Mouse (Mus musculus): ENCODE results near the gene 1700020N01Rik. TPM values are rescaled to one million over a fixed set of nuclear protein-coding genes. Genes with fewer than 3 reads are reported as not detected.
A peak's percentile ranks its signal among the peaks of the same experiment; 100 is the strongest.

Gene 1700020N01Rik
- polyA plus RNA-seq, 1 experiment from 2014 or later, result not detected

DNA sequence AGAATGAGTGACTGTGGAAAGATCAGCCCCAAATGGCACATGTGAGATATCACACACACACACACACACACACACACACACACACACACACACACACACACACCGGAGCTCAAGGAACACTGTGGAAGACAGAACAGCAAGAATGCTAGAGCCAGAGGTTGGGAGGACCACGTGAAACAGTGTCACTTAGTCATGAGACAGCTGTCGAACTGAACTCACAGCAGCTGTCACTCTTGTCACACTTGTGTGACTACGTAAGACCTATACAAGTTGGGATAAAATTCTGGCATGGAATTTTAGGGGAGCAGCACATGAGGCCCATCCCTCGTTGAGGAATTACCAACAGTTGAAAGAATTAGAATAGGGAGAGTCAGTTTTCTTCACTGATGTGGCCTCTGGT is 39.7 kb downstream of the 1700020N01Rik start:
- Histone ChIP-seq H3K4me2 (ENCODE audit: low read depth, low read length) (no peak overlapping the region), H3K9ac (ENCODE audit: low read depth, low read length) (no peak overlapping the region), H3K27me3 (replicated peaks; ENCODE audit: control insufficient read depth, insufficient read depth, low read length) (no peaks in the 10 kb centered on the region), H3K9me3 (ENCODE audit: control insufficient read depth, low read length) (no peaks in the 10 kb centered on the region), H3K4me1 (ENCODE audit: control insufficient read depth, insufficient read depth, low read length) (peaks cover 19% of the 10 kb centered on the region; the same call in 1 of the 2 replicates), H3K4me3 (ENCODE audit: low read depth, low read length) (no peak overlapping the region), H3K36me3 (ENCODE audit: control insufficient read depth, insufficient read depth, low read length) (no peaks in the 10 kb centered on the region), H3K27ac (replicated peaks; ENCODE audit: low read depth, low read length) (no peak overlapping the region)
- ATAC-seq (ENCODE audit: low read depth) (peak; percentile 50; the same call in 1 of the 2 replicates), DNase-seq (ENCODE audit: low spot score) (peak; percentile 61)
- WGBS, result 66% methylated on average over 5 of the region's 5 CpGs

GRCm38 (mm10) chr10:21635988-21636710 is 43.2 kb downstream of the 1700020N01Rik start:
- H3K4me2 ChIP-seq (ENCODE audit: low read depth, low read length), result no peak overlapping the region
- H3K27ac ChIP-seq (replicated peaks; ENCODE audit: low read depth, low read length), result peak overlapping the region; percentile 52
- peaks cover 19% of the 10 kb centered on the region; the same call in 1 of the 2 replicates for H3K4me1 ChIP-seq (ENCODE audit: control insufficient read depth, insufficient read depth, low read length)
- no peaks in the 10 kb centered on the region for H3K9me3 ChIP-seq (ENCODE audit: control insufficient read depth, low read length)
- ATAC-seq (ENCODE audit: low read depth), result no peak
- peak; percentile 72 for DNase-seq (ENCODE audit: low spot score)
- no peaks in the 10 kb centered on the region for H3K36me3 ChIP-seq (ENCODE audit: control insufficient read depth, insufficient read depth, low read length)
- H3K4me3 ChIP-seq (ENCODE audit: low read depth, low read length), result no peak overlapping the region
- H3K27me3 ChIP-seq (replicated peaks; ENCODE audit: control insufficient read depth, insufficient read depth, low read length), result no peaks in the 10 kb centered on the region
- no peak overlapping the region for H3K9ac ChIP-seq (ENCODE audit: low read depth, low read length)
- 54% methylated on average over 4 of the region's 4 CpGs for WGBS

DNA sequence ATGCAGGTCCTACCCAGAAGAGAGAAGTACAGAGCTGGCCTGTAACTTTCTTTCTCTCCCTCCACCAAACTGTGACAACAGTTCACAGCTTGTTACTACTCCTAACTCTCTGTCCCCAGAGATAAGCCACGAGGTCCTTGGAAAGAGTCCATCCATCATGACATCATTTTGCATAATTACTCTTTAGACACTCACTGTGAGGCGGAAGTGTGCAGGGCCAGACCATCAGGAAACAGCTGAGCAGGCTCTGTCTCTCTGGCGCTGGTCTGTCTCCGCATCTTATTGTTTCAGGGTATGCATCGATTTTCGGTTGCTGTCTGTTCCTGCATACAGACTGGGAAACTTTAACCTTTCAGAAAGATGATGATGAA is 43.8 kb downstream of the 1700020N01Rik start:
- no peak for ATAC-seq (ENCODE audit: low read depth)
- no peaks in the 10 kb centered on the region for H3K27me3 ChIP-seq (replicated peaks; ENCODE audit: control insufficient read depth, insufficient read depth, low read length)
- H3K4me3 ChIP-seq (ENCODE audit: low read depth, low read length), result no peak overlapping the region
- no peaks in the 10 kb centered on the region for H3K36me3 ChIP-seq (ENCODE audit: control insufficient read depth, insufficient read depth, low read length)
- DNase-seq (ENCODE audit: low spot score), result peak; percentile 40
- peak overlapping the region; percentile 52 for H3K27ac ChIP-seq (replicated peaks; ENCODE audit: low read depth, low read length)
- peaks cover 19% of the 10 kb centered on the region; the same call in 1 of the 2 replicates for H3K4me1 ChIP-seq (ENCODE audit: control insufficient read depth, insufficient read depth, low read length)
- WGBS, result 61% methylated on average over 6 of the region's 6 CpGs
- H3K4me2 ChIP-seq (ENCODE audit: low read depth, low read length), result no peak overlapping the region
- no peak overlapping the region for H3K9ac ChIP-seq (ENCODE audit: low read depth, low read length)
- no peaks in the 10 kb centered on the region for H3K9me3 ChIP-seq (ENCODE audit: control insufficient read depth, low read length)

- Histone ChIP-seq H3K4me2 (ENCODE audit: low read depth, low read length) (no peak overlapping the region), H3K4me3 (ENCODE audit: low read depth, low read length) (no peak overlapping the region), H3K4me1 (ENCODE audit: control insufficient read depth, insufficient read depth, low read length) (no peaks in the 10 kb centered on the region), H3K27ac (replicated peaks; ENCODE audit: low read depth, low read length) (no peak overlapping the region), H3K9me3 (ENCODE audit: control insufficient read depth, low read length) (0 out of 2 replicates have a peak, but pooled peaks cover 12% of the 10 kb centered on the region), H3K27me3 (replicated peaks; ENCODE audit: control insufficient read depth, insufficient read depth, low read length) (no peaks in the 10 kb centered on the region), H3K9ac (ENCODE audit: low read depth, low read length) (no peak overlapping the region), H3K36me3 (ENCODE audit: control insufficient read depth, insufficient read depth, low read length) (no peaks in the 10 kb centered on the region)
- no peak for DNase-seq (ENCODE audit: low spot score)
- 74% methylated on average over 4 of the region's 4 CpGs for WGBS
- ATAC-seq (ENCODE audit: low read depth), result no peak
Measured at GRCm38 (mm10) chr10:21651388-21651787, 58.4 kb downstream of the 1700020N01Rik start.

- H3K27ac ChIP-seq (replicated peaks; ENCODE audit: low read depth, low read length), result no peak overlapping the region
- ATAC-seq (ENCODE audit: low read depth), result no peak
- 91% methylated on average over 24 of the region's 24 CpGs for WGBS
- H3K4me2 ChIP-seq (ENCODE audit: low read depth, low read length), result no peak overlapping the region
- H3K9ac ChIP-seq (ENCODE audit: low read depth, low read length), result no peak overlapping the region
- no peak for DNase-seq (ENCODE audit: low spot score)
- no peaks in the 10 kb centered on the region for H3K36me3 ChIP-seq (ENCODE audit: control insufficient read depth, insufficient read depth, low read length)
- H3K27me3 ChIP-seq (replicated peaks; ENCODE audit: control insufficient read depth, insufficient read depth, low read length), result no peaks in the 10 kb centered on the region
- no peaks in the 10 kb centered on the region for H3K4me1 ChIP-seq (ENCODE audit: control insufficient read depth, insufficient read depth, low read length)
- no peak overlapping the region for H3K4me3 ChIP-seq (ENCODE audit: low read depth, low read length)
- H3K9me3 ChIP-seq (ENCODE audit: control insufficient read depth, low read length), result 0 out of 2 replicates have a peak, but pooled peaks cover 12% of the 10 kb centered on the region
Measured at GRCm38 (mm10) chr10:21652426-21653345, 59.7 kb downstream of the 1700020N01Rik start.

GRCm38 (mm10) chr10:21653469-21653868 is 60.5 kb downstream of the 1700020N01Rik start:
- Histone ChIP-seq H3K9me3 (ENCODE audit: control insufficient read depth, low read length) (0 out of 2 replicates have a peak, but pooled peaks cover 12% of the 10 kb centered on the region), H3K36me3 (ENCODE audit: control insufficient read depth, insufficient read depth, low read length) (no peaks in the 10 kb centered on the region), H3K9ac (ENCODE audit: low read depth, low read length) (no peak overlapping the region), H3K4me1 (ENCODE audit: control insufficient read depth, insufficient read depth, low read length) (no peaks in the 10 kb centered on the region), H3K4me3 (ENCODE audit: low read depth, low read length) (no peak overlapping the region), H3K27ac (replicated peaks; ENCODE audit: low read depth, low read length) (no peak overlapping the region), H3K27me3 (replicated peaks; ENCODE audit: control insufficient read depth, insufficient read depth, low read length) (no peaks in the 10 kb centered on the region), H3K4me2 (ENCODE audit: low read depth, low read length) (no peak overlapping the region)
- DNase-seq (ENCODE audit: low spot score) (no peak), ATAC-seq (ENCODE audit: low read depth) (no peak)
- WGBS, result 93% methylated on average over 7 of the region's 7 CpGs

DNA sequence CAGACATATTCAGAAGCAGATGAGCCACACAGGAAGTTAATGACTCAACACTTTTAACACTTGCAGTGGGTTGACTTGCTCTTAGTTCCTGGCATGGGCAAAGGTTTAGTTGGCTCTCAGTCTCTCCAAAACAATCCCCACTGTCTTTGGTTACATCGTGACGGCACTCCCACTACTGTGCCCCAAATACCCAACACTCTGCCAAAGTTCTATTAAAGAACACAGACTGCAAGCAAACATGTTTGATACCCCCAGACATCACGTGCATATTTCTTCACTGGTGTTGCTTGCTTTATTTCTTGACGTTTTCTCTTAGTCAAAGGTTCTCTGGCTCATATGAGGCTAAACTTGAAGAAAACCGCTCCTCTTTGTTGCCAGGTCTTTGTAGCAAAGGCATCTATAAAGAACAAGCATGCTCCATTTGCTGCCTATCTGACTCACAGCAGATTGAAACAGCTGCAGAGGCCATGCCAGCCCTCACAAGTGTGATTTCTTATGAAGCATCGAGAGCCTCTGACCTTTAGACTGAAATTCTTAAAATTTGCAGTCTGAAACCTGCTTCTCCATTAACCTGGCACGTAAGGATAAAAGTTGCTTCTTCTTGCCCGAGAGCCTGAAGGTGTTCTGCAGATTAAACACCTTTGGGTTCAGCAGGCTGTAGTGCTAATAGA is 66.8 kb downstream of the 1700020N01Rik start:
- no peak overlapping the region for H3K27ac ChIP-seq (replicated peaks; ENCODE audit: low read depth, low read length)
- H3K27me3 ChIP-seq (replicated peaks; ENCODE audit: control insufficient read depth, insufficient read depth, low read length), result no peaks in the 10 kb centered on the region
- no peak overlapping the region for H3K4me2 ChIP-seq (ENCODE audit: low read depth, low read length)
- no peaks in the 10 kb centered on the region for H3K4me1 ChIP-seq (ENCODE audit: control insufficient read depth, insufficient read depth, low read length)
- no peak overlapping the region for H3K9ac ChIP-seq (ENCODE audit: low read depth, low read length)
- no peak overlapping the region for H3K4me3 ChIP-seq (ENCODE audit: low read depth, low read length)
- no peaks in the 10 kb centered on the region for H3K36me3 ChIP-seq (ENCODE audit: control insufficient read depth, insufficient read depth, low read length)
- DNase-seq (ENCODE audit: low spot score) (no peak), ATAC-seq (ENCODE audit: low read depth) (no peak)
- H3K9me3 ChIP-seq (ENCODE audit: control insufficient read depth, low read length), result 0 out of 2 replicates have a peak, but pooled peaks cover 5% of the 10 kb centered on the region
- WGBS, result 78% methylated on average over 8 of the region's 8 CpGs

DNA sequence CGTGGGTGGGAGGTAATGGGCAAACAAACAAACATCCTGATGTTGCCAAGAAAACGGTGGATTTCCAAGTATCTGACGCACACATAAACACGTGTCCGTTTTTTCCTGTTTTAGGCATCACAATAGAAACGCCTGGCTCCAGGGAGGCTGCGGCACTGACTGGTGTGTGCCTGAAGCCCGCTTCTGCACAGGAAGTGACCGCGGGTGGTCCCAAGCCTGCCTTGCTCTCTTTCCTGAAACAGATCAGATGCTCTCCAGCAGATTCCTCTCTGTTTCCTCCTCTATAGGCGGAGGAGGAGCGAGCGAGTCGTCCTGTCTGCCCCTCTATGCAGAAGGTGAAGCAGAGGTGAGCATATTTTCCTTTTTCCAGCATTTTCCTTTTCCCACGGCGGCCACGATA is 76.0 kb downstream of the 1700020N01Rik start:
- ATAC-seq (ENCODE audit: low read depth) (peak; percentile 57; the same call in 1 of the 2 replicates), DNase-seq (ENCODE audit: low spot score) (peak; percentile 78)
- WGBS, result 33% methylated on average over 17 of the region's 17 CpGs
- H3K4me3 ChIP-seq (ENCODE audit: low read depth, low read length), result peak overlapping the region; percentile 13; the same call in 1 of the 2 replicates
- H3K27me3 ChIP-seq (replicated peaks; ENCODE audit: control insufficient read depth, insufficient read depth, low read length), result no peaks in the 10 kb centered on the region
- H3K9ac ChIP-seq (ENCODE audit: low read depth, low read length), result 0 out of 2 replicates have a peak overlapping the region, but pooled peaks have one; percentile 43
- peak overlapping the region; percentile 39 for H3K27ac ChIP-seq (replicated peaks; ENCODE audit: low read depth, low read length)
- H3K4me2 ChIP-seq (ENCODE audit: low read depth, low read length), result peak overlapping the region; percentile 46
- no peaks in the 10 kb centered on the region for H3K36me3 ChIP-seq (ENCODE audit: control insufficient read depth, insufficient read depth, low read length)
- peaks cover 8% of the 10 kb centered on the region; the same call in 1 of the 2 replicates for H3K9me3 ChIP-seq (ENCODE audit: control insufficient read depth, low read length)
- peaks cover 11% of the 10 kb centered on the region for H3K4me1 ChIP-seq (ENCODE audit: control insufficient read depth, insufficient read depth, low read length)

All from embryonic facial prominence, embryonic 14.5 days (tissue).